Mouse (Mus musculus) bone marrow, adult 2 months (tissue): Measurements from ENCODE around the gene Acat3.

Experiments used
- CTCF ChIP-seq: fragments of 200-500 bp; IDR thresholded peaks from 2 replicates; pipeline ENCODE4 v1.5.1; 2011; ENCODE audit warnings: low read length, control low read depth; ENCODE audit not compliant: control insufficient read depth, insufficient read depth
- POLR2A ChIP-seq: fragments of 200-500 bp; IDR thresholded peaks from 2 replicates; pipeline ENCODE4 v1.6.1; 2011; ENCODE audit warnings: low read depth, mild to moderate bottlenecking, control low read depth, low read length, borderline replicate concordance; ENCODE audit not compliant: control insufficient read depth

- TF ChIP-seq CTCF (no peak), POLR2A (no peak)
Measured at GRCm38 (mm10) chr17:12956664-12957063, 16.3 kb upstream of the Acat3 start.
